Mouse (Mus musculus) cerebellum, adult 2 months (tissue): ENCODE measurements at regions not wholly inside any gene's neighbourhood (a gene's known extent, or its start where the extent isn't known, plus 50 kb on each side); places are given as distances from the start of the nearest gene placed in this dataset.
A peak's percentile ranks its signal among the peaks of the same experiment; 100 is the strongest.

Source experiments
- DNase-seq, 2 experiments: peaks; one replicate each; pipeline ENCODE4 v3.0.0; 2021
- H3K27ac ChIP-seq: fragments of 200-500 bp; 2 replicates; pipeline ENCODE4 v1.5.1; 2012; ENCODE audit warnings: low read length, control low read depth, inconsistent platforms; ENCODE audit not compliant: insufficient read depth
- H3K27me3 ChIP-seq: fragments of 200-500 bp; 2 replicates; pipeline ENCODE4 v1.6.1; 2012; ENCODE audit warnings: inconsistent platforms, mild to moderate bottlenecking, low read length, moderate library complexity; ENCODE audit not compliant: control insufficient read depth, insufficient read depth
- H3K4me1 ChIP-seq: fragments of 200-500 bp; 2 replicates; pipeline ENCODE4 v1.6.1; 2011; ENCODE audit warnings: low read length; ENCODE audit not compliant: control insufficient read depth, insufficient read depth
- H3K4me3 ChIP-seq: fragments of 200-500 bp; replicated peaks from 2 replicates; pipeline ENCODE3; 2011; ENCODE audit warnings: mild to moderate bottlenecking, low read depth, low read length, control low read depth; ENCODE audit not compliant: insufficient read depth
- CTCF ChIP-seq: fragments of 200-500 bp; IDR thresholded peaks from 2 replicates; pipeline ENCODE4 v1.5.1; 2011; ENCODE audit warnings: low read depth, mild to moderate bottlenecking, control low read depth, low read length, moderate library complexity, borderline replicate concordance; ENCODE audit not compliant: insufficient read depth
- POLR2A ChIP-seq: fragments of 200-500 bp; IDR thresholded peaks from 2 replicates; pipeline ENCODE4 v1.6.1; 2011; ENCODE audit warnings: low read length, control low read depth, borderline replicate concordance; ENCODE audit not compliant: insufficient read depth
- WGBS: fragments of 180-500 bp; shearing (Covaris S2); methylation state at CpG from one replicate; pipeline ENCODE4 v1.1.7; 2018; 5-methylcytosine and 5-hydroxymethylcytosine counted together

- H3K4me3 ChIP-seq: no peak overlapping the region
- DNase-seq: no peak
- H3K27me3 ChIP-seq: no peaks in the 10 kb centered on the region
- 65% methylated on average over 3 of the region's 3 CpGs for WGBS
- H3K4me1 ChIP-seq: peaks cover 15% of the 10 kb centered on the region
- H3K27ac ChIP-seq: no peak overlapping the region
- TF ChIP-seq POLR2A: no peak
- no peak for TF ChIP-seq CTCF
These were observed 56.7 kb upstream of the Igsf9b start for GRCm38 (mm10) chr9:27242325-27242724.

- H3K4me1 ChIP-seq: peaks cover 15% of the 10 kb centered on the region
- peak in 1 of 2 experiments; percentile 41 for DNase-seq
- WGBS: 30% methylated on average over 3 of the region's 3 CpGs
- no peak overlapping the region for H3K4me3 ChIP-seq
- H3K27me3 ChIP-seq: no peaks in the 10 kb centered on the region
- no peak for TF ChIP-seq CTCF
- no peak for TF ChIP-seq POLR2A
- H3K27ac ChIP-seq: peak overlapping the region; percentile 22; the same call in 1 of the 2 replicates
These were observed 58.1 kb upstream of the Igsf9b start for GRCm38 (mm10) chr9:27240926-27241325.

- no peak for TF ChIP-seq CTCF
- TF ChIP-seq POLR2A: no peak
- Histone ChIP-seq H3K4me3 (no peak overlapping the region), H3K27me3 (no peaks in the 10 kb centered on the region), H3K4me1 (peaks cover 15% of the 10 kb centered on the region), H3K27ac (peak overlapping the region; percentile 22; the same call in 1 of the 2 replicates)
- WGBS: 28% methylated on average over 3 of the region's 3 CpGs
- DNase-seq: peak; percentile 29 to 45
These were observed 58.5 kb upstream of the Igsf9b start for GRCm38 (mm10) chr9:27240491-27240890.

- no peak overlapping the region for H3K4me3 ChIP-seq
- no peak for TF ChIP-seq CTCF
- TF ChIP-seq POLR2A: no peak
- no peaks in the 10 kb centered on the region; the same call in 1 of the 2 replicates for H3K4me1 ChIP-seq
- no peaks in the 10 kb centered on the region for H3K27me3 ChIP-seq
- 93% methylated on average over 4 of the region's 4 CpGs for WGBS
- no peak overlapping the region for H3K27ac ChIP-seq
- no peak for DNase-seq
These were observed 66.3 kb upstream of the Igsf9b start for GRCm38 (mm10) chr9:27232692-27233091.

GRCm38 (mm10) chr9:27227458-27227857 is 71.5 kb upstream of the Igsf9b start:
- WGBS: 94% methylated on average over 7 of the region's 7 CpGs
- Histone ChIP-seq H3K4me1 (no peaks in the 10 kb centered on the region), H3K27me3 (no peaks in the 10 kb centered on the region), H3K27ac (no peak overlapping the region), H3K4me3 (no peak overlapping the region)
- TF ChIP-seq POLR2A (no peak), CTCF (no peak)
- no peak for DNase-seq

- Histone ChIP-seq H3K27me3 (no peaks in the 10 kb centered on the region), H3K27ac (no peak overlapping the region), H3K4me1 (no peaks in the 10 kb centered on the region; the same call in none of the 2 replicates), H3K4me3 (no peak overlapping the region)
- 89% methylated on average over 7 of the region's 7 CpGs for WGBS
- TF ChIP-seq CTCF (peak; percentile 14; the same call in 1 of the 2 replicates), POLR2A (no peak)
- DNase-seq: no peak
These were observed 66.0 kb upstream of the Jam3 start for GRCm38 (mm10) chr9:27221183-27221582.

GRCm38 (mm10) chr9:27216024-27216423 is 60.8 kb upstream of the Jam3 start:
- no peak for TF ChIP-seq POLR2A
- TF ChIP-seq CTCF: no peak
- no peak overlapping the region for H3K27ac ChIP-seq
- DNase-seq: no peak
- H3K4me1 ChIP-seq: no peaks in the 10 kb centered on the region; the same call in none of the 2 replicates
- 41% methylated on average over 7 of the region's 7 CpGs for WGBS
- H3K4me3 ChIP-seq: no peak overlapping the region
- no peaks in the 10 kb centered on the region for H3K27me3 ChIP-seq

GRCm38 (mm10) chr9:27214023-27214422 is 58.8 kb upstream of the Jam3 start:
- H3K4me3 ChIP-seq: no peak overlapping the region
- H3K27ac ChIP-seq: no peak overlapping the region
- no peak for DNase-seq
- TF ChIP-seq POLR2A (no peak), CTCF (no peak)
- WGBS: 90% methylated on average over 3 of the region's 3 CpGs
- no peaks in the 10 kb centered on the region for H3K27me3 ChIP-seq
- peaks cover 4% of the 10 kb centered on the region for H3K4me1 ChIP-seq
